Mouse (Mus musculus): ENCODE data around the gene Rpl36al.

Rpl36al gene

GRCm38 (mm10) chr12:69196444-69197377 is 12.8 kb upstream of the Rpl36al start, which contains the start of gene Gm49383:
Gene Gm49383 (minus strand): TSS chr12:69197104.
- in situ Hi-C loops (cut with MboI, MseI): loop anchor here (25.0 kb wide), 2 partner anchors 391 to 1766 kb away; partner anchors contain the start of genes Psma3 and Vcpkmt

DNA sequence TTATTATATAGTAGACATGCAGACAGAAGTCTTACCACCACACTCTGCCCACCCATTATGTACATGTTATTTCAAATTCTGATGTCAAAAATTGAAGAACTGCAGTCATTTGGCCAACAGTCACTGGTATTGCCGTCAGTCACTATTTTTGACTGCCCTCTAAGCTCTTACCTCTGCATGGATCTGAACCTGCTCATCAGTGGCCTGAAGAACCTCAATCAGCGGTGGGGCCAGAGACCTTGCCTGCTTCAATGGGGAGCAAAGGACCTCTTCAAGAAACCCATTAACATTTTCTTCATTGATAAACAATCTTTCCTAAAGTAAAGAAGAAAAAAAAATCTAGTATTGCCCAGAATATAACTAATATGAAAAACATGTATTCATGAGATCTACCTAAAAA is 8.8 kb upstream of the Rpl36al start:
- in situ Hi-C loops (cut with MboI, MseI): loop anchor here (25.0 kb wide), 2 partner anchors 395 to 1770 kb away; partner anchors contain the start of genes Psma3 and Vcpkmt

DNA sequence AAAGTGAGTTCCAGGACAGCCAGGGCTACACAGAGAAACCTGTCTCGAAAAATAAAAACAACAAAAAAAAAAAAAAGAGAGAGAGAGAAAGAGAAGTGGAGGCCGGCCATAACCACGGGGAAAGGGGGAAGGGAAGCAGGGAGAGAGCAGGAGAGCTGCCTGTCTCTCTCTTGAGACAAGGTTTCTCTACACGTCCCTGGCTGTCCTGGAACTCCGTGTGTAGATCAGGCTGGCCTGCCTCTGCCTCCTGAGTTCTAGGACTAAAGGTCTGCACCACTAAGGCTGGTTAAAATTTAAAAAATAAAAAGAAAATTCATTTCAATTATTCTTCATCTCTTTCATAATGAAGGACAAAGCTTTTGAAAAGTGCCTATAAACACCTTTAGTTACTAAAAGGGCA is 7.5 kb upstream of the Rpl36al start:
- in situ Hi-C loops (cut with MboI, MseI): loop anchor here (25.0 kb wide), 2 partner anchors 396 to 1771 kb away; partner anchors contain the start of genes Psma3 and Vcpkmt

DNA sequence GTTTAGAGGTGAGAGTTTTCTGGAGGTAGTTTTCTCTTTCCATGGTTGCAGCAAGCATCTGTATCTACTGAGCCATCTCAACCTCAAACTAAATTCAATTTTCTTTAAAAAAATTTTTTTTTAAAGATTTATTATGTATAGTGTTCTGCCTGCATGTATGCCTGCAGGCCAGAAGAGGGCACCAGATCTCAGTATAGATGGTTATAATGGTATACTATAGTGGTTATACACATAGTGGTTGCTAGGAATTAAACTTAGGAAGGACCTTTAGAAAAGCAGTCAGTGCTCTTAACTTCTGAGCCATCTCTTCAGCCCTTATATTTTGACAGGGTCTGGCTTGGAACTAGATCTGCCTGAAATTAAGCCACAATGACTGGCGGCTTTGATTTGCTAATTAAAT is 6.6 kb upstream of the Rpl36al start:
- in situ Hi-C loops (cut with MboI, MseI): loop anchor here (25.0 kb wide), 2 partner anchors 397 to 1772 kb away; partner anchors contain the start of genes Psma3 and Vcpkmt

- in situ Hi-C loops (cut with MboI, MseI): loop anchor here (25.0 kb wide), 2 partner anchors 397 to 1772 kb away; partner anchors contain the start of genes Psma3 and Vcpkmt
Measured at GRCm38 (mm10) chr12:69190074-69190473, 6.2 kb upstream of the Rpl36al start.

- in situ Hi-C loops (cut with MboI, MseI): loop anchor here (25.0 kb wide), 2 partner anchors 400 to 1775 kb away; partner anchors contain the start of genes Psma3 and Vcpkmt
Measured at GRCm38 (mm10) chr12:69186811-69187471, 3.1 kb upstream of the Rpl36al start.

- in situ Hi-C loops (cut with MboI, MseI): loop anchor here (25.0 kb wide), 2 partner anchors 402 to 1777 kb away; partner anchors contain the start of genes Psma3 and Vcpkmt
Measured at GRCm38 (mm10) chr12:69185371-69185770, 1.5 kb upstream of the Rpl36al start.

GRCm38 (mm10) chr12:69184342-69185295 is 736 bp upstream of the Rpl36al start:
- in situ Hi-C loops (cut with MboI, MseI): loop anchor here (25.0 kb wide), 2 partner anchors 403 to 1778 kb away; partner anchors contain the start of genes Psma3 and Vcpkmt

GRCm38 (mm10) chr12:69181800-69182199 is 2.1 kb downstream of the Rpl36al start:
- in situ Hi-C loops (cut with MboI, MseI): loop anchor here (25.0 kb wide), 2 partner anchors 406 to 1781 kb away; partner anchors contain the start of genes Psma3 and Vcpkmt

DNA sequence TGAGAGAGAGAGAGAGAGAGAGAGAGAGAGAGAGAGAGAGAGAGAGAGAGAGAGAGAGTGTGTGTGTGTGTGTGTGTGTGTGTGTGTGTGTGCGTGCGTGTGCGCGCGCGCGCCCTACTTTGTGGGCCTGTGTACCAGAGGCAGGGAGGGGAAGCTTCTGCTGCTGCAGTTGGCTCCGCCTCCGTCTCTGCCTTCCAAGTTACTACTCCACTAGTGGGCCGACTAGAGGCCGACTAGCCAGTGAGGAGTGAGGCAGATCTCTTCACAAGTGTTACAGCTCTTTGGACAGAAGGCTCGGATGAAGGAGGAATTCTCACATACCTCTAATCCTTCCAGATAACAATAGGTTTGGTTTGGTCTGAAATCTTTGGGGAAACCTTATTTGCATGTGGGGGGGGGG is 4.5 kb downstream of the Rpl36al start:
- in situ Hi-C loops (cut with MboI, MseI): loop anchor here (25.0 kb wide), 2 partner anchors 408 to 1783 kb away; partner anchors contain the start of genes Psma3 and Vcpkmt

DNA sequence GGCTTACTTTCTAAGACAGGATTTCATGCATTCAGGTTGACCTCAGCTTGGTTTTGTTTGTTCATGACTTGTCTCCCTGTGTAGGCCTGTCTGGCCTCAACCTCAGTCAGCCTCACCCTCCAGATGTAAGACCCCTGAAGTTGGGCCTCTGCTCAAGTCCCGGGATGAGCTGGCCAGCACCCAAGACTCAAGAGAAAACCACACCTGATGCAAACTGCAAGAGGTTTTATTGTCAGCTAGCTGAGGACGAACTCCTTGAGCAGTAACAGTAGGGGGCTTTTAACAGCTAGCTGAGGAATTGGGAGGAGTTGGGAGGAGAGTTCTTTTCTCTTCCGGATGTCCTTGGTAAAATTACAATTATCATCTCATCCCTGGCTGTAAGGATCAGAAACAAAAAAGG is 6.4 kb downstream of the Rpl36al start:
- in situ Hi-C loops (cut with MboI, MseI): loop anchor here (25.0 kb wide), 2 partner anchors 410 to 1785 kb away; partner anchors contain the start of genes Psma3 and Vcpkmt

GRCm38 (mm10) chr12:69175975-69176374 is 7.9 kb downstream of the Rpl36al start:
- in situ Hi-C loops (cut with MboI, MseI): loop anchor here (25.0 kb wide), 2 partner anchors 411 to 1786 kb away; partner anchors contain the start of genes Psma3 and Vcpkmt

- in situ Hi-C loops (cut with MboI, MseI): no loop called here
Measured at GRCm38 (mm10) chr12:69171307-69171706, 12.6 kb downstream of the Rpl36al start.

DNA sequence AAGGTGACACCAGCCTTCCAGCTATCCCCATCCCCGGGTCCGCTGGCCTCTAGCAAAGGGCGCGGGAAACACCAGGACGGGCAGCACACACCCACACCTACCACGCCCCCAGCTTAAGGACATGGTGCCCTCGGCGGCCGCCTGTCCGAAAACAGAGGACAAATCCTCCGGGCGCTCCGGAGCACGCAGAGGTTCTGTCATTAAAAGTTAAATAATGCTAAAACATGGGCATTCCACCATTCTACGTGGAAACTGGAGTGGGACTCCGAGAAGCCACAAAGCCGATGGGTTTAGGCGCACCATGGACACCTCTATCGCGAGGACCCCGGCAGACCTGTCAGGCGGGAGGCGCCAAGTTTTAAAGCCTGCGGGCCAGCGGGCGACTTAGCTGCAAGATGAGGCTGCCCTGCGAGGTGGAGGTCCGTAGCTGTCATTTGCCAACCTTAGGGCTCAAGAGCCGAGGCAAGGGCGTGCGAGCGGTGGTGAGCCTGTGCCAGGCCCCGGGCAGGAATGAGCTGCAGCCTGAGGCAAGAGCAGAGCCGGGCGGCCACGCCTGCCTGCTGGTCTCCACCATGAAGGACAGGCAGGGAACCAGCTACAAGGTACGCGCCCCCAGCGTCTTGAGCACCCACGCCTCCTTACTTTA is 15.3 kb downstream of the Rpl36al start, which contains the start of gene Lrr1:
Lrr1 (plus strand) TSS at position 354 of the 646 bp plus-strand sequence.
- in situ Hi-C loops (cut with MboI, MseI): loop anchor here (10.0 kb wide), 1 partner anchor 716 kb away; no protein-coding TSS in a partner anchor

DNA sequence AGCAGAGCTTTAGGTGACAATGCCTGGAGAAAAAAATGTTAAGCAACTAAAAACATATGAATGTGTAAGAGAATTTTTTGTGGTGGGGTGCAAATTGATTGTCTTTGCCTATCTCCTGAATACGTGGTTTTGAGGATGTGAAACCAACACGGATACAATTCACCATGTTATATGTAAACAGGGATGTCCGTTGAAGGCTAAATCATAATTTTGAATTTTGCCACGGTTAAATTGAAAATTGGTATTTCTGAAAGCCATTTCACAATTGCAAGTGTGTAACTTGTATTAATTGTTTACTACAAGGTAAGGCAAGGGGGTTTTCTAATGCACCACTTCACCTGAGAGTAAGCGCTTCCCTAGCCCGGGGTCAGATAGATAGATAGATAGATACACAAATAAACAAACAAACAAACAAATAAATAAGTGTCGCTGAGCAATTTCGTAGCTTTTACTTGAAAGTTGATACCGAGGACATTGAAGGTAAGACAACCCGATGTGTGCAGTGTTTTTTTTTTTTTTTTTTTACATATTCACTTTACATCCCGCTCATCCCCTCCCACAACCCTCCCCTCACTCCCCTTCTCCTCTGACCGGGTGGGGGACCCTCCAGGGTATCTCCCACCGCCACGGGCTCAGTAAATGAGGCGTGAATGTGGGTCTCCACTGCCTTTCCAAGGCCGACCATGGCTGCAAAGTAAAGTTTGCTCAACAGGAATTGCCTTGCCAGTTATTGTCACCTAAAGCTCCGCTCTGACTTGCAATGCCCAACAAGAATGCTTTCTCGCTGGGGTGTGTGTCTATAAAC is 16.0 kb downstream of the Rpl36al start:
- in situ Hi-C loops (cut with MboI, MseI): loop anchor here (10.0 kb wide), 1 partner anchor 717 kb away; no protein-coding TSS in a partner anchor

GRCm38 (mm10) chr12:69166861-69167581 is 16.9 kb downstream of the Rpl36al start:
- in situ Hi-C loops (cut with MboI, MseI): loop anchor here (10.0 kb wide), 1 partner anchor 718 kb away; no protein-coding TSS in a partner anchor

DNA sequence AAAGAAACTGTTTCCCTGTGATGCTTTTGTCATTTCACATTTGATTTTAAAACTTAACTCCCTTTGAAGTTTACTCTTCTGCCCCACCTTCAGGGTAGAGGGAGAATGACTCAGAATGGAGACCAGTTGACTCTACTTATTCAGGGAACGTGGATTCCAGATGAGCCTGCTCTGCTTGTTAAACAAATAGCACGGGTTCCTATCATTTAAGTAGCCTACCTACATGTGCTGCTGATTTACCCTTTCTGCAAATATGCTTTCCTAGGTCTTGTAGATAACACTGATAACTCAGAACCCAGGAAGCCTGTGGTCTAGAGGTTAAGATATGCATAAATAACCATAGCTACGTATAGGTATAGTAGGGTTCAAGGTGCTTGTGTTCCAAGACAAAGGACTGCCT is 19.0 kb downstream of the Rpl36al start:
- in situ Hi-C loops (cut with MboI, MseI): loop anchor here (10.0 kb wide), 1 partner anchor 720 kb away; no protein-coding TSS in a partner anchor

- in situ Hi-C loops (cut with MboI, MseI): loop anchor here (10.0 kb wide), 1 partner anchor 721 kb away; no protein-coding TSS in a partner anchor
Measured at GRCm38 (mm10) chr12:69163586-69163985, 20.3 kb downstream of the Rpl36al start.

All from T-helper 1 cell (primary cell).